Mouse (Mus musculus) forebrain, embryonic 10.5 days (tissue): Measurements from ENCODE around the gene Rnf144a. TPM values are rescaled to one million over a fixed set of nuclear protein-coding genes. Genes with fewer than 3 reads are reported as not detected.

Source experiments
- DNase-seq: peaks from one replicate; pipeline ENCODE4 v3.0.0-alpha.2; 2017; ENCODE audit warnings: low spot score; ENCODE audit errors: extremely low spot score
- H3K27ac ChIP-seq: fragments of 300-500 bp; sonication (generic); 2 replicates; pipeline ENCODE4 v1.5.1; 2016; ENCODE audit warnings: mild to moderate bottlenecking
- H3K27me3 ChIP-seq: fragments of 300-500 bp; sonication (generic); 2 replicates; pipeline ENCODE4 v1.6.1; 2016; ENCODE audit warnings: mild to moderate bottlenecking; ENCODE audit not compliant: poor library complexity, severe bottlenecking
- H3K36me3 ChIP-seq: fragments of 300-500 bp; sonication (generic); replicated peaks from 2 replicates; pipeline ENCODE4 v1.6.1; 2016; ENCODE audit warnings: mild to moderate bottlenecking, moderate library complexity
- H3K4me1 ChIP-seq: fragments of 300-500 bp; sonication (generic); 2 replicates; pipeline ENCODE4 v1.6.1; 2016
- H3K4me3 ChIP-seq: fragments of 300-500 bp; sonication (generic); 2 replicates; pipeline ENCODE4 v1.5.1; 2016; ENCODE audit warnings: mild to moderate bottlenecking, moderate library complexity
- H3K9me3 ChIP-seq: fragments of 300-500 bp; sonication (generic); 2 replicates; pipeline ENCODE4 v1.6.1; 2016; ENCODE audit warnings: mild to moderate bottlenecking, moderate library complexity
- WGBS: fragments of 180-500 bp; shearing (Covaris S2); methylation state at CpG from one replicate; pipeline ENCODE4 v1.1.7; 2016; 5-methylcytosine and 5-hydroxymethylcytosine counted together
- polyA plus RNA-seq: library from polyadenylated mRNA; unstranded; fragments of >200 nt; fragmentation: Nextera tagmentation; extraction: Ambion mirVana; gene quantifications from 2 replicates; pipeline ENCODE4 v1.2.1, GENCODE M21; 2016

The Rnf144a gene
- polyA plus RNA-seq, 1 experiment from 2014 or later: 41.1 TPM

GRCm38 (mm10) chr12:26359241-26359640, 55.8 kb downstream of the Rnf144a start:
- Histone ChIP-seq H3K4me3 (no peak overlapping the region), H3K9me3 (no peaks in the 10 kb centered on the region)
- WGBS: 93% methylated on average over 2 of the region's 2 CpGs

GRCm38 (mm10) chr12:26357246-26357645, 57.8 kb downstream of the Rnf144a start:
- Histone ChIP-seq H3K4me3 (no peak overlapping the region), H3K27ac (no peak overlapping the region), H3K36me3 (peaks cover 24% of the 10 kb centered on the region), H3K27me3 (no peaks in the 10 kb centered on the region), H3K4me1 (peaks cover 17% of the 10 kb centered on the region), H3K9me3 (no peaks in the 10 kb centered on the region)
- no peak for DNase-seq
- WGBS: 92% methylated on average over 4 of the region's 4 CpGs

More at GRCm38 (mm10) chr12:26359241-26359640, 55.8 kb downstream of the Rnf144a start:
- peaks cover 21% of the 10 kb centered on the region for H3K36me3 ChIP-seq
- no peaks in the 10 kb centered on the region for H3K27me3 ChIP-seq
- H3K27ac ChIP-seq: no peak overlapping the region
- DNase-seq: no peak
- H3K4me1 ChIP-seq: peaks cover 17% of the 10 kb centered on the region

GRCm38 (mm10) chr12:26356191-26356590, 58.9 kb downstream of the Rnf144a start:
- no peak overlapping the region for H3K27ac ChIP-seq
- H3K9me3 ChIP-seq: no peaks in the 10 kb centered on the region
- peaks cover 29% of the 10 kb centered on the region for H3K36me3 ChIP-seq
- H3K4me1 ChIP-seq: peaks cover 17% of the 10 kb centered on the region
- no peaks in the 10 kb centered on the region for H3K27me3 ChIP-seq
- no peak for DNase-seq
- no peak overlapping the region for H3K4me3 ChIP-seq
- 80% methylated on average over 7 of the region's 7 CpGs for WGBS

- Histone ChIP-seq H3K27ac (no peak overlapping the region), H3K4me1 (peaks cover 11% of the 10 kb centered on the region), H3K4me3 (no peak overlapping the region), H3K9me3 (no peaks in the 10 kb centered on the region), H3K27me3 (no peaks in the 10 kb centered on the region), H3K36me3 (peaks cover 19% of the 10 kb centered on the region)
- WGBS: 67% methylated on average over 3 of the region's 3 CpGs
- no peak for DNase-seq
Observed at GRCm38 (mm10) chr12:26351321-26351720, 63.7 kb downstream of the Rnf144a start.

- Histone ChIP-seq H3K36me3 (peaks cover 8% of the 10 kb centered on the region), H3K4me3 (no peak overlapping the region), H3K27me3 (no peaks in the 10 kb centered on the region), H3K4me1 (peaks cover 9% of the 10 kb centered on the region), H3K27ac (no peak overlapping the region), H3K9me3 (no peaks in the 10 kb centered on the region)
- 95% methylated on average over 5 of the region's 5 CpGs for WGBS
- DNase-seq: no peak
Observed at GRCm38 (mm10) chr12:26344408-26344807, 70.6 kb downstream of the Rnf144a start.

- WGBS: 80% methylated on average over 2 of the region's 2 CpGs
- H3K36me3 ChIP-seq: peaks cover 21% of the 10 kb centered on the region
- no peak overlapping the region for H3K27ac ChIP-seq
- H3K9me3 ChIP-seq: no peaks in the 10 kb centered on the region
- DNase-seq: no peak
- no peaks in the 10 kb centered on the region for H3K27me3 ChIP-seq
- no peak overlapping the region for H3K4me3 ChIP-seq
- peaks cover 9% of the 10 kb centered on the region for H3K4me1 ChIP-seq
Observed at GRCm38 (mm10) chr12:26343131-26343530, 71.9 kb downstream of the Rnf144a start.

GRCm38 (mm10) chr12:26342663-26343062, 72.4 kb downstream of the Rnf144a start:
- no peak overlapping the region for H3K27ac ChIP-seq
- no peak overlapping the region for H3K4me3 ChIP-seq
- H3K27me3 ChIP-seq: no peaks in the 10 kb centered on the region
- peaks cover 9% of the 10 kb centered on the region for H3K4me1 ChIP-seq
- peaks cover 26% of the 10 kb centered on the region for H3K36me3 ChIP-seq
- no peak for DNase-seq
- H3K9me3 ChIP-seq: no peaks in the 10 kb centered on the region
- 85% methylated on average over 3 of the region's 3 CpGs for WGBS

- WGBS: 89% methylated on average over 4 of the region's 4 CpGs
- DNase-seq: no peak
- H3K4me3 ChIP-seq: no peak overlapping the region
- H3K4me1 ChIP-seq: peaks cover 9% of the 10 kb centered on the region
- H3K27ac ChIP-seq: no peak overlapping the region
- no peaks in the 10 kb centered on the region for H3K27me3 ChIP-seq
- no peaks in the 10 kb centered on the region for H3K9me3 ChIP-seq
- peaks cover 32% of the 10 kb centered on the region for H3K36me3 ChIP-seq
Observed at GRCm38 (mm10) chr12:26342086-26342485, 73.0 kb downstream of the Rnf144a start.

GRCm38 (mm10) chr12:26340621-26341020, 74.4 kb downstream of the Rnf144a start:
- WGBS: 87% methylated on average over 4 of the region's 4 CpGs
- no peak for DNase-seq

GRCm38 (mm10) chr12:26339886-26340285, 75.2 kb downstream of the Rnf144a start:
- no peaks in the 10 kb centered on the region for H3K27me3 ChIP-seq
- H3K27ac ChIP-seq: no peak overlapping the region
- H3K9me3 ChIP-seq: no peaks in the 10 kb centered on the region
- DNase-seq: no peak
- H3K4me1 ChIP-seq: no peaks in the 10 kb centered on the region
- H3K36me3 ChIP-seq: peaks cover 54% of the 10 kb centered on the region
- no peak overlapping the region for H3K4me3 ChIP-seq

More at GRCm38 (mm10) chr12:26340621-26341020, 74.4 kb downstream of the Rnf144a start:
- Histone ChIP-seq H3K4me1 (no peaks in the 10 kb centered on the region), H3K4me3 (no peak overlapping the region), H3K27me3 (no peaks in the 10 kb centered on the region), H3K9me3 (no peaks in the 10 kb centered on the region), H3K36me3 (peaks cover 46% of the 10 kb centered on the region), H3K27ac (no peak overlapping the region)

GRCm38 (mm10) chr12:26339181-26339580, 75.9 kb downstream of the Rnf144a start:
- 91% methylated on average over 8 of the region's 8 CpGs for WGBS
- no peak for DNase-seq
- peaks cover 56% of the 10 kb centered on the region for H3K36me3 ChIP-seq

GRCm38 (mm10) chr12:26333678-26334077, 81.4 kb downstream of the Rnf144a start:
- Histone ChIP-seq H3K4me1 (peaks cover 6% of the 10 kb centered on the region; the same call in 1 of the 2 replicates), H3K27me3 (no peaks in the 10 kb centered on the region), H3K27ac (no peak overlapping the region), H3K36me3 (peaks cover 88% of the 10 kb centered on the region), H3K9me3 (no peaks in the 10 kb centered on the region), H3K4me3 (no peak overlapping the region)
- no peak for DNase-seq
- WGBS: 72% methylated on average over 1 of the region's 1 CpGs

More at GRCm38 (mm10) chr12:26339181-26339580, 75.9 kb downstream of the Rnf144a start:
- Histone ChIP-seq H3K27me3 (no peaks in the 10 kb centered on the region), H3K27ac (no peak overlapping the region), H3K4me1 (no peaks in the 10 kb centered on the region), H3K9me3 (no peaks in the 10 kb centered on the region), H3K4me3 (no peak overlapping the region)

- Histone ChIP-seq H3K36me3 (peaks cover 83% of the 10 kb centered on the region), H3K4me1 (peaks cover 6% of the 10 kb centered on the region; the same call in 1 of the 2 replicates), H3K4me3 (no peak overlapping the region), H3K9me3 (no peaks in the 10 kb centered on the region), H3K27ac (no peak overlapping the region), H3K27me3 (no peaks in the 10 kb centered on the region)
- WGBS: 80% methylated on average over 3 of the region's 3 CpGs
- DNase-seq: no peak
Observed at GRCm38 (mm10) chr12:26331048-26331447, 84.0 kb downstream of the Rnf144a start.

- H3K4me3 ChIP-seq: no peak overlapping the region
- H3K27me3 ChIP-seq: no peaks in the 10 kb centered on the region
- 81% methylated on average over 5 of the region's 5 CpGs for WGBS
- no peak for DNase-seq
- H3K36me3 ChIP-seq: peaks cover 82% of the 10 kb centered on the region
- no peak overlapping the region for H3K27ac ChIP-seq
- H3K4me1 ChIP-seq: peaks cover 6% of the 10 kb centered on the region; the same call in 1 of the 2 replicates
- no peaks in the 10 kb centered on the region for H3K9me3 ChIP-seq
Observed at GRCm38 (mm10) chr12:26329756-26330155, 85.3 kb downstream of the Rnf144a start.
